Mouse (Mus musculus) adrenal gland, postnatal 14 days (tissue): ENCODE data around the gene Chtf18. TPM values are rescaled to one million over a fixed set of nuclear protein-coding genes. Genes with fewer than 3 reads are reported as not detected.

Experiments used
- microRNA-seq, 2 experiments: library from miRNA; unstranded; fragments of <30 nt; microRNA quantifications; one replicate each; pipeline ENCODE4 v1.2.0; 2021
- total RNA-seq: library from RNA; stranded (reverse); gene quantifications from 2 replicates; pipeline ENCODE4 v1.2.3, GENCODE M21; 2021

Chtf18 gene
- total RNA-seq, 1 experiment from 2014 or later, result 5.0 TPM

Small RNA genes lying within 50 kb of the gene (microRNA-seq; reads per million reads assigned to microRNA genes)
- gene Gm25083, result 0 reads per million in 2 experiments

Other genes with a start within 250 kb of the Chtf18 start
- gene Sstr5, start 230.1 kb downstream of the Chtf18 start, total RNA-seq, result 0.15 TPM in 1 of 2 replicates, not detected in the other
- gene Sox8, start 156.7 kb downstream of the Chtf18 start, total RNA-seq, result 1.4 and 1.6 TPM in 2 replicates
- 40.2 and 40.6 TPM in 2 replicates for gene Lmf1, start 148.3 kb downstream of the Chtf18 start, total RNA-seq
- gene Gng13, start 10.2 kb downstream of the Chtf18 start, total RNA-seq, result not detected in 2 replicates
- gene Rpusd1, start 251 bp upstream of the Chtf18 start, total RNA-seq, result 9.9 and 10.7 TPM in 2 replicates
- not detected in 2 replicates for gene Mslnl, start 8.6 kb upstream of the Chtf18 start, total RNA-seq
- gene Msln, start 27.0 kb upstream of the Chtf18 start, total RNA-seq, result 13.0 and 14.3 TPM in 2 replicates
- 30.6 and 35.3 TPM in 2 replicates for gene Narfl, start 46.4 kb upstream of the Chtf18 start, total RNA-seq
- 21.8 and 27.2 TPM in 2 replicates for gene Haghl, start 58.3 kb upstream of the Chtf18 start, total RNA-seq
- not detected in 2 replicates for gene Ccdc78, start 59.2 kb upstream of the Chtf18 start, total RNA-seq
- 55.4 and 60.2 TPM in 2 replicates for gene Fam173a, start 65.5 kb upstream of the Chtf18 start, total RNA-seq
- not detected in 2 replicates for gene AC134908.4, start 68.2 kb upstream of the Chtf18 start, total RNA-seq
- gene Metrn, start 69.7 kb upstream of the Chtf18 start, total RNA-seq, result 24.7 and 27.3 TPM in 2 replicates
- gene Fbxl16, start 81.7 kb upstream of the Chtf18 start, total RNA-seq, result 18.8 and 24.9 TPM in 2 replicates
- 17.4 and 19.5 TPM in 2 replicates for gene Wdr24, start 96.2 kb upstream of the Chtf18 start, total RNA-seq
- 68.2 and 71.0 TPM in 2 replicates for gene Jmjd8, start 101.4 kb upstream of the Chtf18 start, total RNA-seq
- gene Stub1, start 106.0 kb upstream of the Chtf18 start, total RNA-seq, result 149 and 160 TPM in 2 replicates
- 12.9 and 14.9 TPM in 2 replicates for gene Rhbdl1, start 109.9 kb upstream of the Chtf18 start, total RNA-seq
- 10.9 and 11.8 TPM in 2 replicates for gene Gm20683, start 114.3 kb upstream of the Chtf18 start, total RNA-seq
- gene Rhot2, start 117.4 kb upstream of the Chtf18 start, total RNA-seq, result 95.9 and 108 TPM in 2 replicates
- gene Wdr90, start 134.1 kb upstream of the Chtf18 start, total RNA-seq, result 23.1 and 23.2 TPM in 2 replicates
- 336 and 337 TPM in 2 replicates for gene Mcrip2, start 141.3 kb upstream of the Chtf18 start, total RNA-seq
- gene Mettl26, start 147.7 kb upstream of the Chtf18 start, total RNA-seq, result 72.1 and 88.0 TPM in 2 replicates
- gene Wfikkn1, start 153.4 kb upstream of the Chtf18 start, total RNA-seq, result 1.2 and 1.5 TPM in 2 replicates
- gene Rab40c, start 192.3 kb upstream of the Chtf18 start, total RNA-seq, result 19.8 and 20.9 TPM in 2 replicates
- 112 and 122 TPM in 2 replicates for gene Pigq, start 217.5 kb upstream of the Chtf18 start, total RNA-seq
- 0.15 TPM in 1 of 2 replicates, not detected in the other for gene Nhlrc4, start 217.5 kb upstream of the Chtf18 start, total RNA-seq
- gene A930017K11Rik, start 225.1 kb upstream of the Chtf18 start, total RNA-seq, result not detected in 2 replicates